Mouse (Mus musculus) MEL (cell line): ENCODE data around the gene Mrps27. TPM values are rescaled to one million over a fixed set of nuclear protein-coding genes. Genes with fewer than 3 reads are reported as not detected.

Source experiments
- DNase-seq: peaks from one replicate; pipeline ENCODE4 v3.0.0; 2011; ENCODE audit warnings: low read depth, low spot score
- H3K27ac ChIP-seq: 2 replicates; pipeline ENCODE4 v1.5.1; 2012; ENCODE audit warnings: low read depth, mild to moderate bottlenecking, control low read depth, low read length, moderate library complexity; ENCODE audit not compliant: control insufficient read depth
- H3K27me3 ChIP-seq, 2 experiments: fragments of 150-350 bp in 1 of 2; sonication (generic) in 1 of 2; 2 replicates each; pipeline ENCODE4 v1.6.1; 2012; ENCODE audit warnings: low read length in 2 of 2, mild to moderate bottlenecking in 2 of 2, improper control_type of control experiment in 1 of 2, moderate library complexity in 1 of 2; ENCODE audit not compliant: insufficient read depth in 2 of 2, control insufficient read depth in 1 of 2
- H3K36me3 ChIP-seq, 2 experiments: 2 replicates each; pipeline ENCODE4 v1.6.1; 2012 to 2014; ENCODE audit warnings: low read length in 2 of 2, improper control_type of control experiment in 1 of 2, inconsistent platforms in 1 of 2, mild to moderate bottlenecking in 1 of 2; ENCODE audit not compliant: insufficient read depth in 2 of 2, control insufficient read depth in 1 of 2
- H3K4me1 ChIP-seq, 2 experiments: fragments of 150-350 bp in 1 of 2; sonication (generic) in 1 of 2; 2 replicates each; pipeline ENCODE4 v1.6.1; 2012; ENCODE audit warnings: low read length in 2 of 2, improper control_type of control experiment in 1 of 2, mild to moderate bottlenecking in 1 of 2; ENCODE audit not compliant: insufficient read depth in 2 of 2, control insufficient read depth in 1 of 2
- H3K4me3 ChIP-seq, 2 experiments: fragments of 150-350 bp in 1 of 2; sonication (generic) in 1 of 2; 2 replicates each; pipeline ENCODE4 v1.5.1; 2012; ENCODE audit warnings: low read depth in 2 of 2, low read length in 2 of 2, mild to moderate bottlenecking in 2 of 2, moderate library complexity in 2 of 2, control low read depth in 1 of 2, improper control_type of control experiment in 1 of 2; ENCODE audit not compliant: control insufficient read depth in 1 of 2, insufficient read depth in 1 of 2
- H3K79me2 ChIP-seq: 2 replicates; pipeline ENCODE4 v1.6.1; 2012; ENCODE audit warnings: mild to moderate bottlenecking, low read length, moderate library complexity; ENCODE audit not compliant: control insufficient read depth, poor library complexity, insufficient read depth
- H3K9ac ChIP-seq: 2 replicates; pipeline ENCODE4 v1.6.1; 2012; ENCODE audit warnings: low read depth, mild to moderate bottlenecking, control low read depth, low read length, moderate library complexity; ENCODE audit not compliant: control insufficient read depth, poor library complexity, severe bottlenecking
- H3K9me3 ChIP-seq: fragments of 150-350 bp; sonication (generic); replicated peaks from 2 replicates; pipeline ENCODE4 v1.6.1; 2012; ENCODE audit warnings: mild to moderate bottlenecking, low read length, improper control_type of control experiment, moderate library complexity; ENCODE audit not compliant: insufficient read depth
- CTCF ChIP-seq, 3 experiments: IDR thresholded peaks in 2 of 3; conservative IDR thresholded peaks in 1 of 3; 2 replicates each; pipeline ENCODE4 v1.5.1; 2011 to 2012; ENCODE audit warnings: low read length in 3 of 3, low read depth in 2 of 3, mild to moderate bottlenecking in 2 of 3, improper control_type of control experiment in 1 of 3, inconsistent platforms in 1 of 3, mixed read lengths in 1 of 3, moderate library complexity in 1 of 3; ENCODE audit not compliant: control insufficient read depth in 1 of 3, insufficient read depth in 1 of 3, poor library complexity in 1 of 3, severe bottlenecking in 1 of 3
- E2F4 ChIP-seq: IDR thresholded peaks from 2 replicates; pipeline ENCODE4 v1.6.1; 2011; ENCODE audit warnings: low read depth, low read length, improper control_type of control experiment, borderline replicate concordance
- ELF1 ChIP-seq: IDR thresholded peaks from 2 replicates; pipeline ENCODE4 v1.6.1; 2014; ENCODE audit warnings: low read depth, mild to moderate bottlenecking, inconsistent platforms, low read length, improper control_type of control experiment, moderate library complexity
- EP300 ChIP-seq, 2 experiments: IDR thresholded peaks; 2 replicates each; pipeline ENCODE4 v1.6.1; 2011; ENCODE audit warnings: improper control_type of control experiment in 2 of 2, low read length in 2 of 2, low read depth in 1 of 2, mild to moderate bottlenecking in 1 of 2
- ETS1 ChIP-seq: IDR thresholded peaks from 2 replicates; pipeline ENCODE4 v1.6.1; 2012; ENCODE audit warnings: low read depth, mild to moderate bottlenecking, inconsistent platforms, low read length, improper control_type of control experiment, moderate library complexity
- GABPA ChIP-seq: IDR thresholded peaks from 2 replicates; pipeline ENCODE4 v1.6.1; 2012; ENCODE audit warnings: low read depth, mild to moderate bottlenecking, inconsistent platforms, low read length, improper control_type of control experiment, moderate library complexity
- KAT2A ChIP-seq: conservative IDR thresholded peaks from 2 replicates; pipeline ENCODE4 v1.6.1; 2012; ENCODE audit warnings: low read depth, low read length, improper control_type of control experiment, inconsistent platforms
- MAX ChIP-seq: IDR thresholded peaks from 2 replicates; pipeline ENCODE4 v1.6.1; 2011; ENCODE audit warnings: low read length, improper control_type of control experiment
- MAZ ChIP-seq: IDR thresholded peaks from 2 replicates; pipeline ENCODE4 v1.6.1; 2012; ENCODE audit warnings: low read depth, mild to moderate bottlenecking, inconsistent platforms, low read length, improper control_type of control experiment
- MEF2A ChIP-seq: IDR thresholded peaks from 2 replicates; pipeline ENCODE4 v1.6.1; 2014; ENCODE audit warnings: low read depth, mild to moderate bottlenecking, inconsistent platforms, low read length, improper control_type of control experiment; ENCODE audit not compliant: poor library complexity, insufficient replicate concordance, severe bottlenecking; ENCODE audit errors: extremely low read depth
- MYC ChIP-seq: IDR thresholded peaks from 2 replicates; pipeline ENCODE4 v1.6.1; 2011; ENCODE audit warnings: low read depth, mild to moderate bottlenecking, low read length, improper control_type of control experiment, moderate library complexity
- NRF1 ChIP-seq: IDR thresholded peaks from 2 replicates; pipeline ENCODE4 v1.6.1; 2014; ENCODE audit warnings: low read depth, mild to moderate bottlenecking, inconsistent platforms, low read length, improper control_type of control experiment, moderate library complexity; ENCODE audit not compliant: poor library complexity, insufficient read depth, severe bottlenecking
- POLR2A ChIP-seq, 2 experiments: IDR thresholded peaks; 2 replicates each; pipeline ENCODE4 v1.6.1; 2011 to 2012; ENCODE audit warnings: low read length in 2 of 2, mild to moderate bottlenecking in 2 of 2, control low read depth in 1 of 2, improper control_type of control experiment in 1 of 2, low read depth in 1 of 2, moderate library complexity in 1 of 2; ENCODE audit not compliant: control insufficient read depth in 1 of 2, insufficient read depth in 1 of 2, poor library complexity in 1 of 2
- POLR2AphosphoS2 ChIP-seq: IDR thresholded peaks from 2 replicates; pipeline ENCODE4 v1.6.1; 2011; ENCODE audit warnings: low read length, improper control_type of control experiment
- SMC3 ChIP-seq: IDR thresholded peaks from 2 replicates; pipeline ENCODE4 v1.6.1; 2011; ENCODE audit warnings: low read depth, low read length, improper control_type of control experiment
- TBP ChIP-seq: IDR thresholded peaks from 2 replicates; pipeline ENCODE4 v1.8.0; 2011; ENCODE audit warnings: low read depth, low read length, improper control_type of control experiment
- TCF12 ChIP-seq: IDR thresholded peaks from 2 replicates; pipeline ENCODE4 v1.6.1; 2014; ENCODE audit warnings: low read depth, mild to moderate bottlenecking, inconsistent platforms, low read length, improper control_type of control experiment, moderate library complexity
- ZC3H11A ChIP-seq: IDR thresholded peaks from 2 replicates; pipeline ENCODE4 v1.6.1; 2012; ENCODE audit warnings: low read depth, mild to moderate bottlenecking, inconsistent platforms, low read length, improper control_type of control experiment
- ZNF384 ChIP-seq: IDR thresholded peaks from 2 replicates; pipeline ENCODE4 v1.6.1; 2012; ENCODE audit warnings: low read depth, mild to moderate bottlenecking, inconsistent platforms, low read length, improper control_type of control experiment
- polyA plus RNA-seq, 2 experiments: library from polyadenylated mRNA; stranded (reverse) in 1 of 2; unstranded in 1 of 2; fragments of >175 nt in 1 of 2; fragments of >200 nt in 1 of 2; gene quantifications; 2 replicates each; pipeline versions ENCODE4 v1.2.1 to v1.2.4; 2012; ENCODE audit warnings: low replicate concordance in 2 of 2, low read depth in 1 of 2; ENCODE audit not compliant: insufficient read length in 2 of 2, insufficient read depth in 1 of 2, missing spikeins in 1 of 2
- total RNA-seq: library from RNA; depleted of rRNA; stranded (reverse); fragments of 300-350 nt; gene quantifications from 2 replicates; pipeline ENCODE4 v1.2.3, GENCODE M21; 2012

Gene Mrps27
- total and polyA plus RNA-seq, 3 experiments: 27.9 to 44.1 TPM; not detected in 1

GRCm38 (mm10) chr13:99394694-99395093 lies 50.1 kb downstream of the Mrps27 start:
- TF ChIP-seq ETS1: no peak
- TF ChIP-seq ZNF384: no peak
- H3K4me1 ChIP-seq: no peaks in the 10 kb centered on the region

GRCm38 (mm10) chr13:99395531-99395930 lies 50.9 kb downstream of the Mrps27 start:
- no peak for DNase-seq
- Histone ChIP-seq H3K4me3 (no peak overlapping the region), H3K36me3 (no peaks in the 10 kb centered on the region; a peak in 1 of 4 replicates), H3K4me1 (no peaks in the 10 kb centered on the region), H3K79me2 (no peaks in the 10 kb centered on the region), H3K27ac (no peak overlapping the region), H3K9me3 (no peaks in the 10 kb centered on the region), H3K27me3 (no peaks in the 10 kb centered on the region), H3K9ac (no peak overlapping the region)
- TF ChIP-seq NRF1: no peak
- no peak for TF ChIP-seq SMC3
- TF ChIP-seq MEF2A: no peak
- no peak for TF ChIP-seq POLR2AphosphoS2

More at GRCm38 (mm10) chr13:99394694-99395093, 50.1 kb downstream of the Mrps27 start:
- Histone ChIP-seq H3K27me3 (no peaks in the 10 kb centered on the region), H3K27ac (no peak overlapping the region), H3K9ac (no peak overlapping the region), H3K4me3 (no peak overlapping the region), H3K36me3 (no peaks in the 10 kb centered on the region; a peak in 1 of 4 replicates), H3K9me3 (no peaks in the 10 kb centered on the region), H3K79me2 (no peaks in the 10 kb centered on the region)
- no peak for DNase-seq

GRCm38 (mm10) chr13:99397228-99397627 lies 52.6 kb downstream of the Mrps27 start:
- no peaks in the 10 kb centered on the region; a peak in 1 of 4 replicates for H3K36me3 ChIP-seq

More at GRCm38 (mm10) chr13:99397228-99397627, 52.6 kb downstream of the Mrps27 start:
- Histone ChIP-seq H3K79me2 (no peaks in the 10 kb centered on the region), H3K9me3 (no peaks in the 10 kb centered on the region), H3K9ac (no peak overlapping the region), H3K27me3 (no peaks in the 10 kb centered on the region), H3K4me3 (no peak overlapping the region), H3K4me1 (no peaks in the 10 kb centered on the region), H3K27ac (no peak overlapping the region)
- TF ChIP-seq MAX (no peak), MAZ (no peak), POLR2A (IDR thresholded peaks at IDR 0.05; ENCODE audit: control insufficient read depth in 1 of 2, insufficient read depth in 1 of 2, low read depth in 1 of 2, low read length in 2 of 2, poor library complexity in 1 of 2) (no peak), EP300 (IDR thresholded peaks at IDR 0.05; ENCODE audit: low read depth in 1 of 2, low read length in 2 of 2) (no peak), GABPA (no peak), E2F4 (no peak), TBP (no peak), CTCF (IDR thresholded peaks at IDR 0.05 in 2 of 3, conservative IDR thresholded peaks at IDR 0.05 in 1 of 3; ENCODE audit: control insufficient read depth in 1 of 3, insufficient read depth in 1 of 3, low read depth in 2 of 3, low read length in 3 of 3, poor library complexity in 1 of 3, severe bottlenecking in 1 of 3) (no peak), TCF12 (no peak), ELF1 (no peak), NRF1 (no peak), SMC3 (no peak), KAT2A (no peak), MYC (no peak), ZC3H11A (no peak)
- DNase-seq: no peak
